Mouse (Mus musculus) CH12.LX (cell line): ENCODE results near the gene Ap4b1. TPM values are rescaled to one million over a fixed set of nuclear protein-coding genes. Genes with fewer than 3 reads are reported as not detected.

ENCODE experiments used
- DNase-seq: peaks from one replicate; pipeline ENCODE4 v3.0.0-alpha.2; 2013; ENCODE audit errors: extremely low read depth
- H3K27ac ChIP-seq: 2 replicates; pipeline ENCODE4 v1.5.1; 2012; ENCODE audit warnings: low read depth, mild to moderate bottlenecking, control low read depth, moderate library complexity; ENCODE audit not compliant: insufficient read depth
- H3K27me3 ChIP-seq: replicated peaks from 2 replicates; pipeline ENCODE3; 2012; ENCODE audit warnings: inconsistent platforms
- H3K36me3 ChIP-seq, 2 experiments: replicated peaks in 1 of 2; 2 replicates each; pipeline versions ENCODE3 to v1.6.1; 2012; ENCODE audit warnings: inconsistent platforms in 1 of 2, low read length in 1 of 2, mild to moderate bottlenecking in 1 of 2, mixed read lengths in 1 of 2, moderate library complexity in 1 of 2; ENCODE audit not compliant: control insufficient read depth in 1 of 2, insufficient read depth in 1 of 2
- H3K4me1 ChIP-seq, 2 experiments: 2 replicates each; pipeline ENCODE4 v1.6.1; 2012; ENCODE audit warnings: inconsistent platforms in 1 of 2, moderate library complexity in 1 of 2; ENCODE audit not compliant: insufficient read depth in 2 of 2, control insufficient read depth in 1 of 2
- H3K4me2 ChIP-seq: 2 replicates; pipeline ENCODE4 v1.6.1; 2012; ENCODE audit warnings: low read depth, mild to moderate bottlenecking, control low read depth; ENCODE audit not compliant: poor library complexity, insufficient read depth, severe bottlenecking
- H3K4me3 ChIP-seq, 3 experiments: fragments of 150-350 bp in 1 of 3; sonication (generic) in 1 of 3; replicated peaks in 1 of 3; 2 replicates each; pipeline versions ENCODE3 to v1.5.1; 2011 to 2012; ENCODE audit warnings: low read depth in 2 of 3, low read length in 2 of 3, mild to moderate bottlenecking in 2 of 3, moderate library complexity in 2 of 3, control low read depth in 1 of 3, improper control_type of control experiment in 1 of 3, inconsistent platforms in 1 of 3, mixed read lengths in 1 of 3; ENCODE audit not compliant: poor library complexity in 1 of 3
- H3K79me2 ChIP-seq: replicated peaks from 2 replicates; pipeline ENCODE4 v1.6.1; 2012; ENCODE audit warnings: mild to moderate bottlenecking, moderate library complexity; ENCODE audit not compliant: control insufficient read depth, poor library complexity, insufficient read depth, severe bottlenecking; ENCODE audit errors: extremely low read depth
- H3K9ac ChIP-seq: 2 replicates; pipeline ENCODE4 v1.6.1; 2012; ENCODE audit warnings: low read depth, mild to moderate bottlenecking, control low read depth, moderate library complexity; ENCODE audit not compliant: insufficient read depth
- H3K9me3 ChIP-seq: replicated peaks from 2 replicates; pipeline ENCODE3; 2012; ENCODE audit warnings: low read length, inconsistent platforms, mixed read lengths
- BHLHE40 ChIP-seq: IDR thresholded peaks from 2 replicates; pipeline ENCODE4 v1.6.1; 2011; ENCODE audit warnings: mild to moderate bottlenecking, low read depth, low read length, improper control_type of control experiment
- ELF1 ChIP-seq: IDR thresholded peaks from 2 replicates; pipeline ENCODE4 v1.6.1; 2014; ENCODE audit warnings: low read depth, mild to moderate bottlenecking, inconsistent platforms, low read length, improper control_type of control experiment
- EP300 ChIP-seq: IDR thresholded peaks from 2 replicates; pipeline ENCODE4 v1.6.1; 2011; ENCODE audit warnings: low read length, improper control_type of control experiment
- ETS1 ChIP-seq: conservative IDR thresholded peaks from 2 replicates; pipeline ENCODE4 v1.6.1; 2012; ENCODE audit warnings: low read depth, mild to moderate bottlenecking, inconsistent platforms, low read length, improper control_type of control experiment, moderate library complexity
- GABPA ChIP-seq: IDR thresholded peaks from 2 replicates; pipeline ENCODE4 v1.6.1; 2012; ENCODE audit warnings: low read depth, low read length, improper control_type of control experiment, inconsistent platforms; ENCODE audit not compliant: insufficient replicate concordance
- HCFC1 ChIP-seq: IDR thresholded peaks from 2 replicates; pipeline ENCODE4 v1.6.1; 2012; ENCODE audit warnings: low read depth, mild to moderate bottlenecking, inconsistent platforms, low read length, improper control_type of control experiment
- IRF4 ChIP-seq: IDR thresholded peaks from 2 replicates; pipeline ENCODE4 v1.6.1; 2014; ENCODE audit warnings: low read depth, mild to moderate bottlenecking, inconsistent platforms, low read length, improper control_type of control experiment
- JUN ChIP-seq: IDR thresholded peaks from 2 replicates; pipeline ENCODE4 v1.6.1; 2011; ENCODE audit warnings: low read depth, mild to moderate bottlenecking, low read length, improper control_type of control experiment, moderate library complexity; ENCODE audit not compliant: insufficient read depth
- JUND ChIP-seq: conservative IDR thresholded peaks from 2 replicates; pipeline ENCODE4 v1.6.1; 2011; ENCODE audit warnings: low read depth, low read length, improper control_type of control experiment
- KAT2A ChIP-seq: IDR thresholded peaks from 2 replicates; pipeline ENCODE4 v1.6.1; 2012; ENCODE audit warnings: low read length, improper control_type of control experiment, inconsistent platforms; ENCODE audit not compliant: insufficient replicate concordance
- MAFK ChIP-seq: IDR thresholded peaks from 2 replicates; pipeline ENCODE4 v1.6.1; 2011; ENCODE audit warnings: low read length, improper control_type of control experiment; ENCODE audit not compliant: insufficient replicate concordance
- MAX ChIP-seq: IDR thresholded peaks from 2 replicates; pipeline ENCODE4 v1.6.1; 2011; ENCODE audit warnings: low read length, improper control_type of control experiment
- NRF1 ChIP-seq: IDR thresholded peaks from 2 replicates; pipeline ENCODE4 v1.6.1; 2014; ENCODE audit warnings: low read depth, mild to moderate bottlenecking, inconsistent platforms, low read length, improper control_type of control experiment, moderate library complexity
- RAD21 ChIP-seq: IDR thresholded peaks from 2 replicates; pipeline ENCODE4 v1.6.1; 2011; ENCODE audit warnings: low read depth, mild to moderate bottlenecking, low read length, improper control_type of control experiment, moderate library complexity
- RCOR1 ChIP-seq: conservative IDR thresholded peaks from 2 replicates; pipeline ENCODE4 v1.6.1; 2012; ENCODE audit warnings: low read depth, mild to moderate bottlenecking, inconsistent platforms, low read length, improper control_type of control experiment
- SIN3A ChIP-seq: IDR thresholded peaks from 2 replicates; pipeline ENCODE4 v1.6.1; 2012; ENCODE audit warnings: low read length, improper control_type of control experiment, inconsistent platforms
- SMC3 ChIP-seq: IDR thresholded peaks from 2 replicates; pipeline ENCODE4 v1.6.1; 2011; ENCODE audit warnings: low read depth, low read length, improper control_type of control experiment
- TBP ChIP-seq: conservative IDR thresholded peaks from 2 replicates; pipeline ENCODE4 v1.6.1; 2011; ENCODE audit warnings: low read depth, low read length, improper control_type of control experiment
- UBTF ChIP-seq: IDR thresholded peaks from 2 replicates; pipeline ENCODE4 v1.6.1; 2012; ENCODE audit warnings: low read depth, mild to moderate bottlenecking, inconsistent platforms, low read length, improper control_type of control experiment, moderate library complexity
- ZMIZ1 ChIP-seq: IDR thresholded peaks from 2 replicates; pipeline ENCODE4 v1.6.1; 2012; ENCODE audit warnings: low read depth, mild to moderate bottlenecking, inconsistent platforms, low read length, improper control_type of control experiment
- ZNF384 ChIP-seq: IDR thresholded peaks from 2 replicates; pipeline ENCODE4 v1.6.1; 2012; ENCODE audit warnings: low read depth, low read length, improper control_type of control experiment, inconsistent platforms
- dilution Hi-C: fragments of 300-500 bp; cut with MboI; formaldehyde crosslinking; loops from 2 replicates; pipeline ENCODE4 v1.14.3; 2020; ENCODE audit warnings: low sequenced_read_pairs; ENCODE audit not compliant: extremely low pct_unique_long_range_greater_than_20kb, extremely low pct_ligation_motif_present
- in situ Hi-C: fragments of 300-500 bp; cut with MboI; formaldehyde crosslinking; loops from 3 replicates; pipeline ENCODE4 v1.14.3; 2019; ENCODE audit warnings: low sequenced_read_pairs, low pct_ligation_motif_present, low pct_unique_long_range_greater_than_20kb, mixed read lengths
- polyA plus RNA-seq: library from polyadenylated mRNA; unstranded; fragments of >175 nt; gene quantifications from 2 replicates; pipeline ENCODE4 v1.2.1, GENCODE M21; 2012; ENCODE audit warnings: low read depth; ENCODE audit not compliant: insufficient read length
- total RNA-seq, 2 experiments: library from RNA; depleted of rRNA; stranded (reverse); fragments of 300-350 nt in 1 of 2; fragments of >200 nt in 1 of 2; gene quantifications; 2 replicates each; pipeline ENCODE4 v1.2.3; 2012 to 2014

Gene Ap4b1
- total and polyA plus RNA-seq, 3 experiments: 19.8 to 31.9 (median 23.1) TPM

GRCm38 (mm10) chr3:103774009-103774408, 35.3 kb upstream of the Ap4b1 start:
- peaks cover 24 to 56% of the 10 kb centered on the region in 2 experiments for H3K36me3 ChIP-seq
- dilution Hi-C loops (no loop called here), in situ Hi-C loops (no loop called here)

GRCm38 (mm10) chr3:103777940-103778339, 31.4 kb upstream of the Ap4b1 start:
- Histone ChIP-seq H3K4me3 (peak overlapping the region in 1 of 3 experiments; percentile 33), H3K4me1 (peaks cover 32 to 84% of the 10 kb centered on the region in 2 experiments), H3K27me3 (no peaks in the 10 kb centered on the region), H3K9ac (peak overlapping the region; percentile 11; the same call in 1 of the 2 replicates), H3K36me3 (peaks cover 15 to 29% of the 10 kb centered on the region in 2 experiments), H3K4me2 (peak overlapping the region; percentile 62), H3K27ac (peak overlapping the region; percentile 81), H3K79me2 (peaks cover 82% of the 10 kb centered on the region), H3K9me3 (no peaks in the 10 kb centered on the region)
- no peak for DNase-seq
- 0 out of 2 replicates have a peak, but pooled peaks have one; percentile 51 for TF ChIP-seq UBTF
- TF ChIP-seq EP300: 0 out of 2 replicates have a peak, but pooled peaks have one; percentile 14
- 0 out of 2 replicates have a peak, but pooled peaks have one; percentile 30 for TF ChIP-seq SIN3A
- TF ChIP-seq MAFK: no peak
- 0 out of 2 replicates have a peak, but pooled peaks have one; percentile 23 for TF ChIP-seq TBP
- TF ChIP-seq HCFC1: no peak
- TF ChIP-seq JUN: no peak
- no peak for TF ChIP-seq SMC3
- no peak for TF ChIP-seq ZNF384
- TF ChIP-seq ETS1: no peak
- peak; percentile 43; the same call in 1 of the 2 replicates for TF ChIP-seq BHLHE40
- in situ Hi-C loops: no loop called here
- dilution Hi-C loops: no loop called here

More at GRCm38 (mm10) chr3:103774009-103774408, 35.3 kb upstream of the Ap4b1 start:
- TF ChIP-seq RCOR1 (no peak), JUND (no peak), HCFC1 (no peak), ZMIZ1 (no peak), MAX (no peak), GABPA (no peak), ELF1 (no peak), RAD21 (no peak), KAT2A (no peak), NRF1 (no peak), ZNF384 (no peak), IRF4 (no peak)
- Histone ChIP-seq H3K9me3 (no peaks in the 10 kb centered on the region), H3K4me1 (peaks cover 25 to 80% of the 10 kb centered on the region in 2 experiments), H3K4me2 (peak overlapping the region; percentile 7), H3K27ac (no peak overlapping the region), H3K4me3 (no peak overlapping the region), H3K79me2 (peaks cover 82% of the 10 kb centered on the region), H3K9ac (peak overlapping the region; percentile 6; the same call in 1 of the 2 replicates), H3K27me3 (no peaks in the 10 kb centered on the region)
- no peak for DNase-seq
